Mouse (Mus musculus) Muller cell, postnatal 12 days (primary cell): ENCODE results near the gene Sgms1.
"Not testable (repeated sequence)": the region's sequence is repeated elsewhere in the genome, so short reads cannot be mapped to it uniquely, and the experiment has no call there.

Source experiments
- DNase-seq: peaks from one replicate; pipeline ENCODE4 v3.0.0-alpha.2; 2015; ENCODE audit errors: inconsistent ontology term

Sgms1 gene

DNA sequence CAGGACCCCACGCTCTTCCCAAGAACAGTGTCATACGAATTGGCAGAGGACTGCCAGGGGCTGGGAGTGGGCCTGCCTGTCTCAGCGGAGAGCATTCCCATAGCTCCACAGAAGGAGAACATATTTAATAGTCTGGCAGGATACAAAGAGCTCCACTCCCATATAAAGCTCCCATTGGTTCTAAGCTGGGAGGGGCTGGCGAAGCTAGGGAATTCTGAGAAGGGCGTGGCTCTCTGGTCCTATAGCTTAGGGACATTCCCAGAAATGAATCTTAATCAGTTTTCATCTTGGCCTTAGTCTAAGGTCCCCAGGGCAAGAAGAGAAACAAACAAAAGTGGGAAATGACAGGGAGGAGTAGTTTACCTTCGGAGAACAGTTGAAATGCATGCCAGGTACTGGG is 247.1 kb downstream of the Sgms1 start:
- no peak for DNase-seq

DNA sequence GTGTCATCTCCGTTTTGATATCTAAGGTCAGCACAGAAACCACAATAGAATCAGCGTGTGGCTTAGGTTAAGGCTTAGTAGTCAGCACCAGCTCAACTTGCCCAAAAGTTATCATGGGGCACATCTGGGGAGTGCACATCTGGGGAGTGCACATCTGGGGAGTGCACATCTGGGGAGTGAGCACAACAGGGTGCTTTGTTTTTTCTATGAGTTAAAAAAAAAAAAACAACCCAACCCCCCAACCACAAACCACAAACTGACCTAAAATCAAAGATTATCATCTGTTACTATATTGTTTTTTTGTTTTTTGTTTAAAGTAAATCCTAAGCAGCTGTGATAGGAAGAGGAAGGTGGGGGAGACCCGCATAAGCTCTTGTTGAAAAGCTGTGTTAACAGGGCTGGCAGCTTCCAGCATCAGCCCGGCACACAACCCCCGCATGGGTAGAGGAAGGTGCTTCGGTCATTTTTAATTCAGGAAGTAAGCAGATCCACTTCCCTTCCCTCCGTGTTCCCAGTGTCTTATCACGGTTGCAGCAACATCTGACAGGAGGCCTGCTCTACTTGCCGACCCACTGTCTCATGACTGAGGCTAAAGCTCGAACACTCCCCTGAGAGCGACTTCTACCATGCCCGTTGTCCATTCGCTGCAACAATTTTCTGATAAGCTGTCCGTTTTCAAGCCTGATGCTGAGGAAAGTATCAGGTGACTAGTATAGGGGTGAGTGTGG is 251.0 kb downstream of the Sgms1 start:
- no peak for DNase-seq

DNA sequence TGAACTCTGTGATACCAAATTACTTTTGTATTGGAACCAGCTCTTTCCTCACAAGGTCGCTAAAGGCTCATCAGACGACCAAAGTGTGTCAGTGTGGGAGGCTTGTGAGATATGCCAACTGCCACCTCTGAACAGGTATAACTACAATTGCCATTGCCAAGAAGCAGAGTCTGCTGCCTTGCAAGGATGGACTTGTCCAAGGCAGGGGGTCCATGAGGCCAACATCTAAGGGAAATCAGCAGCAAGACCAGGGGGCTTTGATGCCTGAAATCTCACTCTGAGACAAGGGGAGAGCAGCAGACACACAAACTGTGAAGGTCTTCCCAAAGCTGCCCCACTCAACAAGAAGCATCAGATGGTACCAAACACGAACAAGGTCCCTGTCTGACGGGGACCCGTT is 251.6 kb downstream of the Sgms1 start:
- no peak for DNase-seq

DNA sequence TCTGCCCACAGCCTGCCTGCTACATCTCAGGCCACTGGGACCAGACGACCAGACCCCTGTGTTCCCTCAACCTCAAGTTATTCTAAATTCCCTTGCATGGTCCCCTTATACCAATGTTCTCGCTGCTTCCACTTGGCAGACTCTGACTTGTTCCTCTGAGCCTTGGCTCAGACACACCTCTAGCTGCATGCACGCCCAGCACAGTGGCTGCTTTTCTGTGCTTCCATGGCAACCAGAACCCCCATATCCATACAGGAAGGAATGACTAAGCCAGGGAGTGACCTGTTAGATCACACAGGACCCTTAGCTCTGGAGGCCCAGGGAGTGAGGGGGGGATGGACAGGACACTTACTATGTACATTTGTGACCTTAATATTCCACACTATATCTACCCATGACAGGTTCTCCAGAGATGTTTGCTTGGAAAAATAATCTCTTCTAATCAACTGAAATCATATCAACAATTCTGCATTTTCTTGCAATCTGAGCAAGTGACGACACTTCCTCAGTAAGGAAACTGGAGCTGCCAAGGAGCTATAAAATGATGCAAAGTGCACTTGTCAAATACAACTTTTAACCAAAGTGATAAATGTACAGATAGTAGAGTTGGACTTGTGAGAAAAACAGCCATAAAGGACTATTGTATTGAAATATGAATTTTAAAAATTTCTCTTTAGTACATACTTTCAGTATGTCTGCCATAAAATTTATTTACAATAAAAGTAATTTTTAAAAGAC is 252.5 kb downstream of the Sgms1 start:
- DNase-seq = peak; percentile 11

DNA sequence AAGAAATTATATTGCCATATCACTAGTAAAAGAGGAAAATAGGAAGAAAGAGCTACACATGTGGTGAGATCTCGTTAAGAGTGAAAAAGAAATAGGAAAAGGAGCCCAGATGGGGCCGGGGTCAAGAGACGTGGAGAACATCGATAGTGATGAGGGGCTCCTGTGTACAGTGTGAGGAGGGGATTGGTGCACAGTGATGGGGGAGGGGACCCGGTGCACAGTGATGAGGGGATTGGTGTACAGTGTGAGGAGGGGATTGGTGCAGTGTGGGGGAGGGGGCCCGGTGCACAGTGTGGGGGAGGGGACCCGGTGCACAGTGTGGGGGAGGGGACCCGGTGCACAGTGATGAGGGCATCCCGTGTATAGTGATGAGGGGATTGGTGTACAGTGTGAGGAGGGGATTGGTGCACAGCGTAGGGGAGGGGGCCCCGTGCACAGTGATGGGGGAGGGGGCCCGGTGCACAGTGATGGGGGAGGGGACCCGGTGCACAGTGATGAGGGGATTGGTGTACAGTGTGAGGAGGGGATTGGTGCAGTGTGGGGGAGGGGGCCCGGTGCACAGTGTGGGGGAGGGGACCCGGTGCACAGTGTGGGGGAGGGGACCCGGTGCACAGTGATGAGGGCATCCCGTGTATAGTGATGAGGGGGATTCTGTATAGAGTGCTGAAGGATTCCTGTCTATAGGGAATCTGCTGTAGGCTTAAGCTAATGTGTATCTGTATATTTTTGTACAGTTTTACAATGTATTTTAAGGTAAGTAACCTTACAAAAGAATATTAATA is 257.6 kb downstream of the Sgms1 start:
- DNase-seq = not testable (repeated sequence)

DNA sequence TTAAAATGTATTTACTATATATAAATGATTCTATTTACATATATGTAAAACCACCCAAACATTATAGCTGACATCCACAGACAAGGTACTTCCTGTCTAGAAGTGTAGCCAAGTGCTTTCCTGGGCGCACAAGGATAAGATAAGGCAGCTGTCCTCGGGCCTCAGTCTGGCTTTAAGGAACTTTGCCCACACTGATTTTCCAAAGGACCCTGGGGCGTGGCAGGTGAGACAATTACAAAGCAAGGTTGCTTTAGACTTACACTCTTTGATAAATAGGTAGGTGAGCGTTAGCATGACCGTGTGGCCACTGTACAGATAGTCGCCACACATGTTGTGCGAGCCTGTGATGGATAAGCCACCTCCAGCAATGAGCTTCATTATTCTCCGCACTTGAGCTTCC is 260.2 kb downstream of the Sgms1 start:
- DNase-seq = no peak

DNA sequence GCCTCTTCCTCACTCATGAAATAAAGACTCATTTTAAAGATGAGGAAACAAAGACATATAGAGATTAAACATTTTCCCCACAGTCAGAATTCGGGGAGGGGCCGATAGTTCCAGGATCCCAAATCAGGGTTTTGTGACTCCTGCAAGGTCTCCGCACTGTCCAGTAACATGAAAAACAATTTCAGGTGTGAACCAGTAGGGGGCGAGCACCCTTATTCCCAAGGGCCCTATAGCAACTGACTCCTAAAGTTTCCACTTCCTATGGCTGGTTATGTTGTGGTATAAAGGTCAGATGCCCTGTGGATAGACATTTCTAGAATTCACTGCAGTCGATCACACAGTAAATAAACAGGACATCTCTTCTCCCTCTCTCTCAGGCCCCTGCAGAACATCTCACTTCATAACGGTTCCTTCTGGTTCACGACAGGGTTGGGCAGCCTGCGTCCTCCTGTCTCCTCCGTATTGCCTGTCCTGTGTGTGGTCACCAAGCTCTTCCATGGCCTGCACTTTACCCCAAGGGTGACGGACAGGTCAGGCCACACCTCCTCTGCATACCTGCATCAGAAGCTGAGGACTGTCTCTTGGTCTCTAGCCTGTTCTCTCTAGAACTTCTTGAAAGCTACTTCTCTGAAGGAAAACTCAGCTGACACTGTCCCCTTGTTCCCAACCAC is 262.2 kb downstream of the Sgms1 start:
- DNase-seq = no peak

DNA sequence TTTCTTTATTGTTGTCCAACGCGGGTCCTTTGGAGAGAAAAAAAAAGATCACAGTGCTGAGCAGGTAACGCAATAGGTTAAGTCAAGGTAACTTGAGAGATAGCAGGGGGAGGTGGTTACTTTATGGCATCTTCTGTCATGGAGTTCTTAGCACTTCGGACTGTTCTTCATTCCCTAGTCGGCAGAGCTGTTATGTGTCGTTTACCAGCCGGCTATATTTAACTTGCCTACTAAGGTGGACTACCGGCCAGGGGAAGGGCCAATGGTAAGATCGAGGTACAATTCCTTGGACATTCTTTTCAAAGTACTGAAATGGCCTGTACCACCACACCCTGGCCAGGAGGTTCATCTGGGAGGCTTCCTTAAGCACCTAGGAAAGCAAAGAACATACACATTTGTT is 265.4 kb downstream of the Sgms1 start:
- DNase-seq = no peak

DNA sequence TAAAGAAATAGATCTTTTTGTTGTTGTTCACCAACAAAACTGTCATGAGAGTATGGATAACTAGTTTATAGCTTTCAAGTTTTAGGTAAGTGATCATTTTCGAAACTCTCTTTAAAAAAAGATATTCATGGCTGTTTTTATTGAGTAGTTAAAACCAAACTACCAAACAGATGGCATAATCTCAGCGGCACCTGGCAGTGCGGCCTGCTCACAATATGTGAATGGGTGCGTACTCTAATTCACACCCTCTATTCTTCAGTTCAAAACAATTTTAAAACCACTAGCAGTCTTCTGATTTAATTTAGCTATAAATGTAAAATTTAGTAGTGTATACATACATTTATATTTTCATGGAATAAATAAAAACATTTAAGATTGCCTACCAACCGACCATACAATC is 266.3 kb downstream of the Sgms1 start:
- no peak for DNase-seq

DNA sequence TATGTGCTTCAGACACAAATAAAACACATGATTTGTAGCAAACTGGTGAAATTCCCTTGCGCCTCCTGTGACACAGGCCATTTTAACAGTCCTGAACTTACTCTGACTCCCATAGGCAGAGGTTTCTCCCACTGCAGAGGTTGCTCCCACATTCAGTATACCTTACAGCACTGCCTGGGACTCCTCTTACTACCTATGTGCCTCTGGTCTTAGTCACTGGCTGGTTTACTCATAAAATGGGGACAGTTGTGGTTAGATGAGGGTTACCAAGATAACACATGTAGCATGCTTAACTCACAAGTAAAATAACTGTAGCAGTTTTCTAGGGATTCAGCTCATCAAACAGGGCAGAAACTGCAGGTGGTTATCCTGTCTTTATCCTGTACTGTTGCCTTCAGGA is 268.7 kb downstream of the Sgms1 start:
- DNase-seq = no peak

DNA sequence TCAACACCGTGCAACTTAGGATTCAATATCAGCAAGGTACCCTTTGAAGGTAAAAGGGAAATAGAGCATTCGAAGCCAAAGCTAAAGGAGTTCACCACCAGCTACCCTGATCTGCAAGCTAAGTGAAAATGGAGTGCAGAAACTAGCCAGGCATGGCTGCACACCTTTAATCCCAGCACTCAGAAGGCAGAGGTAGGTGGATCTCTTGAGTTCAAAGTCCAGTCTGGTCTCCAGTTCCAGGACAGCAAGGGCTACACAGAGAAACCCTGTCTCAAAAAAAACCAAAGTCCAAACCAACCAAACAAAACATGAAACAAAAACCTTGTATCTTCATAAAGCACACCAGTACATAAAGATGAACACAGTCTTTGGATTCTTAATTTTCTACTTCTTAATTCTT is 269.8 kb downstream of the Sgms1 start:
- DNase-seq = no peak

DNA sequence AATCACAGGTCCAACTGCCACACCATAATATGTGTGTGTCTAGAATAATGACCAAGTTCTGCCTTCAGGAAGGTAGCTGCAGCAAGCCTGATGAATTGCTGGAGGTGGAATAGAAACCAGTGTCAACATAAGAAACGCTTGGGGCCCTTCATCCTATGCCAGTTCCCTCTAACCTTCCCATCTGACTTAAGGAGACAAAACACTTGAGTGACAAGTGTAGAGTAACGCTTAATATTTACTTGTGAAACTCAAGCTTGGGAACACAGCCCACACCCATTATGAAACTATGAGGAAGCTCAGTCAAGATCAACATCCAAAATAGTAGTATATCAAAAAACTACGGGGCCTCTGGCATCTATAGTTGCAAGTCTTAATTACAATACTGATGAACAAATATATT is 271.0 kb downstream of the Sgms1 start:
- DNase-seq = no peak

DNA sequence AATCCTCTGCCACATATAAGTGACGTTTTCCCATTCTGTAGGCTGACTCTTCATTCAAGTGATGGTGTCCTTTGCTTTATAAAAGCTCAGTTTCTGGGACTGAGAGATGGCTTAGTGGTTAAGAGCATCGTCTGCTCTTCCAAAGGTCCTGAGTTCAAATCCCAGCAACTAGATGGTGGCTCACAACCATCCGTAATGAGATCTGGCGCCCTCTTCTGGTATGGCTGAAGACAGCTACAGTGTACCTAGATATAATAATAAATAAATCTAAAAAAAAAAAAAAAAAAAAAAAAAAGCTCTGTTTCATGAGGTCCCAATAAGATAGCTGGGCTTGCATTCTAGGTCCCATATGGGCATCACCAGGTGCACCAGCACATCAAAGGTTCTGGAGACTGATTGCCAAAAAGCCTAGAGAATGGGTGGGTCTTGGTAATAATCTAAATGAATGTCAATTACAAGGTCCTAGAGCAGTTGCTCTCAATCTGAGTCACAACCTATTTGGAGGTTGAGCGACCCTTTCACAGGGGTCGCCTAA is 272.0 kb downstream of the Sgms1 start:
- DNase-seq = no peak

DNA sequence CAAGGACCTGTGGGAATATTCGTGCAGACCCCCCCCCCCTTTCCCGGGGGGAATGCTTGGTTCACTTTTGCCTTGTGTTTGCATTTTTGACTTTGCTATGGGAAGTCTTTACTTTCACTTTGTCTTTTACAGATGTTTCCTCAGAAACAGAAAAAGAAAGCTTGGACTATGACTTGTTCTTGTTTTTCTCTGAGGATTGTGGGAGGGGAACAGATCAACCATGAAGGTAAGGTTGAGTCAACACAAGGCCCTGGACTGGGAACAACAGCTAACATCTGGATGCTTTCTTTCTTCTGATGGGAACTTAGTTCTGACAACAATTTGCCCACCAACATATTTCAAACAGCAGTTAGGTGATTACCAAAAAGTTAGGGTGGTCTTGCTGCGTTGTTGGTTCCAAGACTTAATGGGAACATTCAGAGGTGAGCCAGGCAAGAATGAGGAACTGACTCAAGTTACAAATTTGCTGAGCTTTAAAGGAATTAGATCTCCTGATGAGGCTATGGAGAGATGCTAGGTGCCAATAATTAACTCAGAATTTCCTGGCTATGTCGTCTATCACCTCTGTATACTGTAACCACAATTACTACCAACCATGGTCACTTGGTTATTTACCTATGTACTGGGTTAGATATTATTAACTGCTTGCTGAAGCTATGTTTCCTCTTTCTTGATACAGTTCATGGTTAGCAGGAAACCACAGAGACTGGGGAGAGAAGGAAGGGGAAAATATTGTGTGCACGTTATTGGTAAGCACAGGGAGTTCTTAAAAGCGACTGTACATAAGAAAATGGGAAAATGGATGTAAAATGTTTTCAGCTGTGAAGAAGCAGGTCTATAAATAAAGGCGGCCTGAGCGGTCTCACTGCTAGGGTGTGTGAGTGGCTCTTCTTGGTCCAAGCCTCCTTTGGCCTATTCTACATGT is 277.4 kb downstream of the Sgms1 start:
- no peak for DNase-seq

DNA sequence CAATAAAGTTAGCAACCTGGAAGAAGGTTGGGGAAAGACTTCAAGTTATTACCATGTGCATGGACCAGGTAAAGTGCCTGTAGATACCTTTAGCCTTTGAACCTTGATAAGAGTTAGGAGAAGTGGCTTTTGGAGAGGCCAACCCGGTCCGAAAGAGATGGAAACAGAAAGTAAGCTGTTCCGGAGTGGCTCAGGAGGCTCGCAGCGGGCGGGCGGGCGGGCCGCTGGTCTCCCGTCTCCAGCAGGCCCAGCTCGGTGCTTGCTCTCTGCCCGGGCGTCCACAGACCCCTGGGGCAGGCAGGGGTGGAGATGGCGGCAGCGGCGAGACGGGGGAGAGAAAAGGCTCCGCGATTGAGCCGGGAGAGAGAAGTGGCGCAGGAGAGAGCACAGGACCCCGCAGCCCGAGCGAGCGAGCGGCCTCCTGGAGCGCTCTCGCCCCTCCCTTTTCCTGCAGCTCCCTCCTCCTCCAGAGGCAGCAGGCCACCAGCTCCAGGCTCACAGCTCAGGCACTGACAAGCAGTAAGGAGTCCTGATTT is 281.7 kb downstream of the Sgms1 start, which contains the start of gene Asah2:
Gene Asah2 (minus strand): TSS at position 441 of the 536 bp plus-strand sequence.
- DNase-seq = peak; percentile 84

DNA sequence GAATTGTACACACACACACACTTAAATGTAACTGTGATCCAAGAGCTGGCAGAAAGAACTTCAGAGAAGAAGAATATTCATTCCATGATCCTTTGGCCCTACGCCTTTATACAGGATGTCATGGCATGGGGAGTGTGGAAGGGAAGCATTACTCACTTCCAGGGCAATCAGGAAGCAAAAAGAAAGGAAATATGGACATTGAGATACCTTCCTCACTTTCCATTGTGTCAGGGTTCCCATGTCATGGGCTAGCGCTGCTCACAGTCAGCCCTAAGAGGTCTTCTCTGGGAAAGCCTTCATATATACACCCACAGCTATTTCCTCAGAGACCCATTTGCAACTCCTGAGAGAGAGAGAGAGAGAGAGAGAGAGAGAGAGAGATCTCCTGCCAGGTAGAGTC is 282.8 kb downstream of the Sgms1 start:
- no peak for DNase-seq

DNA sequence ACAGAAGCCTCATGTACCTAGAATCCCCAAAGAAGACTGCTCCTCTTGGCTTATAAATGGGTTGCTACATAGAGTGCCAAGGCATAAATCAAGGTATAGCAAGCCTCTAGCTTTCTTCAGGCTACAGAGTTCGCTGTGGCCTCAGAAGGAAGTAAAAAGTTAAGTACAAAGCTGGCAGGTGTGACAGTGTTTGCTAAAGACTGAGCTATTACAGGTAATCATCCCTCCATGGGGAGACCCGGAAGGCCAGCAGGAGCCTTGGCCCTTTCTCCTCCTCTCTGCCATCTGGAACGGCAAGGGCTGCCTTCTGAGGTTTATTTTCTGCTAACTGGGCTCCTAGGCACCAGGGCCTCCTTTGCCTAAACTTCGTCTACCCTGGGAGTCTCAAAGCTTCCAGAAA is 285.3 kb downstream of the Sgms1 start:
- no peak for DNase-seq

DNA sequence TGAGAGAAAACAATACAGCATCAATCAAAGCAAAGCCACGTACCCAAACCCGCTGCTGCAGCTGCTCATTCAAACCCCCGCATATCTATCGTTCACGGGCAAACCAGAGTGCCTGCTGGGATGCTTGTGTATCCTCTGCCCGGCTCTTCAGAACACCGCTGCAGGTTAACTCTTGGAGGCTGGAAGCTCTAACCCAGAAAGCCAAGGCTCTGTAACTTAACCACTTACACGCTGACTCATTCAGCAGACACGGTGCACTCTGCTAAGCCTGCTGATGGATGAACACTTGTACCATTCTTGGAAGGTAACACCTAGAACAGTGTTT is 286.6 kb downstream of the Sgms1 start:
- DNase-seq = peak; percentile 34

DNA sequence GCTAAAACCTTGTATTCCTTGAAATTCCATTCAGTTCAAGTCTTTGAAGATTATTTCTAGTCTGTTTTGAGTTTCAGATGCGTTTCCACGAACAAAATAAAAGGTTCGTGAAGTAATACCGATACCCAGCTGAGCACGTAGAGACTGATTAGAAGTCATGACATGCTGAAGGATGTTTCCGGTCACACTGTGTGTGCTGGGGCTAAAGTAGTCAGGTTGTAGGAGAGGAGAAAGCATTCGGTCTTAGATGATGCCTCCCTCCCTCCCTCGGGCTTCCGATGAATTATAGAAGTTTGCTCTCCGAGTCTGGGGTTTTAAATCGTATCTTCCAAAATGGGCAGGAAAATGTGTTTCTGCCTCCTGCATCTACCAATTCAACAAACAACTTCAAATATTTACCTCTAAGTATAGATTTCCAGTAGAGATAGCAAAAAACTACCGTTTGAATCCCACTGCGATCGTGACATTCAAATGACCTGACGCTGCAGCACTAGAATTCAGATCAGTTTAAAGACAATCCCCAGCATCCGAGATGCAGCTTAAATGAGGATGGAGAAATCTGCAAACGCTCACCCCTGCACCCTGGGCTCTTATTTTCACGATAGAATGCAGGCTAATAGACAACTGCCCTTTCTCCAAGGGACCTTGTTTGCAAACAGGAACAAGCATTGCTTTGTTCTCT is 287.1 kb downstream of the Sgms1 start:
- DNase-seq = no peak

DNA sequence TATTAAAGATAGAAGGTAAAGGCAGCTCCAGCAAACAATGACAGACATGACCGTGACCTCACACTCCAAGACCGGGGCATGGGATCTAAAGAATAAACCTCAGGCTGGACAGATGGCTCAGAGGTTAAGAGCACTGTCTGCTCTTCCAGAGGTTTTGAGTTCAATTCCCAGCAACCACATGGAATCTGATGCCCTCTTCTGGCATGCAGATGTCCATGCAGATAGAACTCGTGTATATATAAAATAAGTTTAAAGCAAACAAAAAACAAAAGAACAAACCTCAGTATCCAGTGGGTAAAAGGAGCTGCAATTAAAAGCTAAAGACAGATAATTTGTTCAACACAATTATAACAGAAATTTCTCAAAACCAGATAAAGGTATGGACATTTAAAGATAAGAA is 290.9 kb downstream of the Sgms1 start:
- DNase-seq = no peak
